Mouse (Mus musculus) midbrain, postnatal 0 days (tissue): ENCODE measurements at regions not wholly inside any gene's neighbourhood (a gene's known extent, or its start where the extent isn't known, plus 50 kb on each side); places are given as distances from the start of the nearest gene placed in this dataset.

Experiments used
- ATAC-seq: fragments of 200-750 bp; cut with Nextera tagmentation; 2 replicates; pipeline ENCODE4 v1.8.0; 2017; ENCODE audit warnings: moderate number of reproducible peaks, mild to moderate bottlenecking, moderate TSS enrichment, moderate library complexity; ENCODE audit not compliant: low FRiP score
- DNase-seq: peaks from one replicate; pipeline ENCODE4 v3.0.0-alpha.2; 2015; ENCODE audit warnings: low spot score
- H3K27ac ChIP-seq: fragments of 300-500 bp; sonication (generic); 2 replicates; pipeline ENCODE4 v1.5.1; 2014; ENCODE audit warnings: low read depth, mild to moderate bottlenecking, low read length, mixed read lengths
- H3K27me3 ChIP-seq: fragments of 300-500 bp; sonication (generic); 2 replicates; pipeline ENCODE4 v1.6.1; 2014; ENCODE audit warnings: low read length, control low read depth, mixed read lengths; ENCODE audit not compliant: insufficient read depth
- H3K36me3 ChIP-seq: fragments of 300-500 bp; sonication (generic); 2 replicates; pipeline ENCODE4 v1.6.1; 2014; ENCODE audit warnings: low read length, control low read depth, mixed read lengths; ENCODE audit not compliant: insufficient read depth
- H3K4me1 ChIP-seq: fragments of 300-500 bp; sonication (generic); 2 replicates; pipeline ENCODE4 v1.6.1; 2014; ENCODE audit warnings: mild to moderate bottlenecking, control low read depth, antibody characterized with exemption, low read length, mixed read lengths; ENCODE audit not compliant: insufficient read depth
- H3K4me2 ChIP-seq: fragments of 300-500 bp; sonication (generic); 2 replicates; pipeline ENCODE4 v1.6.1; 2014; ENCODE audit warnings: low read depth, mild to moderate bottlenecking, low read length, mixed read lengths; ENCODE audit not compliant: poor library complexity, severe bottlenecking
- H3K4me3 ChIP-seq: fragments of 300-500 bp; sonication (generic); 2 replicates; pipeline ENCODE4 v1.5.1; 2014; ENCODE audit warnings: low read depth, mild to moderate bottlenecking, low read length, moderate library complexity
- H3K9ac ChIP-seq: fragments of 300-500 bp; sonication (generic); replicated peaks from 2 replicates; pipeline ENCODE4 v1.6.1; 2014; ENCODE audit warnings: mild to moderate bottlenecking, low read length, moderate library complexity, mixed read lengths; ENCODE audit not compliant: poor library complexity, severe bottlenecking
- H3K9me3 ChIP-seq: fragments of 300-500 bp; sonication (generic); 2 replicates; pipeline ENCODE4 v1.6.1; 2016; ENCODE audit warnings: low read length, control low read depth
- CTCF ChIP-seq: IDR thresholded peaks from 2 replicates; pipeline ENCODE4 v1.5.1; 2016; ENCODE audit warnings: antibody characterized with exemption, mild to moderate bottlenecking
- WGBS: fragments of 180-500 bp; shearing (Covaris S2); extraction: QIAGEN DNeasy Blood & Tissue Kit; methylation state at CpG from one replicate; pipeline ENCODE4 v1.1.7; 2014; 5-methylcytosine and 5-hydroxymethylcytosine counted together

GRCm38 (mm10) chr1:120762498-120762897, 160.3 kb downstream of the En1 start:
- ATAC-seq (no peak), DNase-seq (no peak)
- no peak overlapping the region for H3K9ac ChIP-seq
- TF ChIP-seq CTCF: no peak
- H3K36me3 ChIP-seq: no peaks in the 10 kb centered on the region
- no peaks in the 10 kb centered on the region for H3K9me3 ChIP-seq
- no peak overlapping the region for H3K4me3 ChIP-seq
- no peak overlapping the region for H3K27ac ChIP-seq
- H3K4me1 ChIP-seq: no peaks in the 10 kb centered on the region
- H3K27me3 ChIP-seq: no peaks in the 10 kb centered on the region
- H3K4me2 ChIP-seq: no peak overlapping the region
- 92% methylated on average over 2 of the region's 2 CpGs for WGBS

- Histone ChIP-seq H3K27ac (no peak overlapping the region), H3K4me3 (no peak overlapping the region), H3K36me3 (no peaks in the 10 kb centered on the region), H3K9me3 (no peaks in the 10 kb centered on the region), H3K27me3 (no peaks in the 10 kb centered on the region), H3K4me1 (no peaks in the 10 kb centered on the region), H3K4me2 (no peak overlapping the region), H3K9ac (no peak overlapping the region)
- WGBS: 35% methylated on average over 4 of the region's 4 CpGs
- no peak for TF ChIP-seq CTCF
- DNase-seq: no peak
- ATAC-seq: no peak
Observed at GRCm38 (mm10) chr1:120762921-120763595, 160.8 kb downstream of the En1 start.

GRCm38 (mm10) chr1:120767054-120767453, 164.8 kb downstream of the En1 start:
- Histone ChIP-seq H3K27me3 (no peaks in the 10 kb centered on the region), H3K27ac (no peak overlapping the region), H3K9me3 (no peaks in the 10 kb centered on the region), H3K4me1 (no peaks in the 10 kb centered on the region), H3K36me3 (no peaks in the 10 kb centered on the region), H3K9ac (no peak overlapping the region), H3K4me2 (no peak overlapping the region), H3K4me3 (no peak overlapping the region)
- 77% methylated on average over 2 of the region's 2 CpGs for WGBS
- no peak for TF ChIP-seq CTCF
- DNase-seq (no peak), ATAC-seq (no peak)

- Histone ChIP-seq H3K4me3 (no peak overlapping the region), H3K9me3 (no peaks in the 10 kb centered on the region), H3K36me3 (no peaks in the 10 kb centered on the region), H3K27ac (no peak overlapping the region), H3K9ac (no peak overlapping the region), H3K4me2 (no peak overlapping the region), H3K27me3 (no peaks in the 10 kb centered on the region), H3K4me1 (no peaks in the 10 kb centered on the region)
- DNase-seq (no peak), ATAC-seq (no peak)
- no peak for TF ChIP-seq CTCF
- 64% methylated on average over 2 of the region's 2 CpGs for WGBS
Observed at GRCm38 (mm10) chr1:120771269-120771668, 169.1 kb downstream of the En1 start.

- ATAC-seq (no peak), DNase-seq (no peak)
- no peak for TF ChIP-seq CTCF
- Histone ChIP-seq H3K4me3 (no peak overlapping the region), H3K27me3 (no peaks in the 10 kb centered on the region), H3K4me2 (no peak overlapping the region), H3K27ac (no peak overlapping the region), H3K36me3 (no peaks in the 10 kb centered on the region), H3K4me1 (no peaks in the 10 kb centered on the region), H3K9ac (no peak overlapping the region), H3K9me3 (no peaks in the 10 kb centered on the region)
- WGBS: 81% methylated on average over 2 of the region's 2 CpGs
Observed at GRCm38 (mm10) chr1:120776906-120777305, 174.7 kb downstream of the En1 start.

GRCm38 (mm10) chr1:120777468-120777867, 175.2 kb downstream of the En1 start:
- DNase-seq: no peak
- 82% methylated on average over 2 of the region's 2 CpGs for WGBS
- H3K9me3 ChIP-seq: no peaks in the 10 kb centered on the region
- no peaks in the 10 kb centered on the region for H3K27me3 ChIP-seq
- no peak overlapping the region for H3K4me3 ChIP-seq
- no peak overlapping the region for H3K9ac ChIP-seq
- no peak for ATAC-seq
- TF ChIP-seq CTCF: no peak
- no peaks in the 10 kb centered on the region for H3K4me1 ChIP-seq
- H3K4me2 ChIP-seq: no peak overlapping the region
- H3K27ac ChIP-seq: no peak overlapping the region
- no peaks in the 10 kb centered on the region for H3K36me3 ChIP-seq
